Mouse (Mus musculus) neural tube, embryonic 15.5 days (tissue): ENCODE data around the gene Adamts12. TPM values are rescaled to one million over a fixed set of nuclear protein-coding genes. Genes with fewer than 3 reads are reported as not detected.

ENCODE experiments used
- ATAC-seq: fragments of 200-750 bp; cut with Nextera tagmentation; 2 replicates; pipeline ENCODE4 v1.8.0; 2017; ENCODE audit warnings: mild to moderate bottlenecking, moderate TSS enrichment, moderate library complexity; ENCODE audit not compliant: low FRiP score
- H3K27ac ChIP-seq: fragments of 300-500 bp; sonication (generic); replicated peaks from 2 replicates; pipeline ENCODE4 v1.5.1; 2015; ENCODE audit warnings: mild to moderate bottlenecking, inconsistent platforms
- H3K27me3 ChIP-seq: fragments of 300-500 bp; sonication (generic); replicated peaks from 2 replicates; pipeline ENCODE4 v1.6.1; 2015; ENCODE audit warnings: inconsistent platforms
- H3K36me3 ChIP-seq: fragments of 300-500 bp; sonication (generic); 2 replicates; pipeline ENCODE4 v1.6.1; 2015; ENCODE audit warnings: inconsistent platforms
- H3K4me1 ChIP-seq: fragments of 300-500 bp; sonication (generic); 2 replicates; pipeline ENCODE4 v1.6.1; 2015; ENCODE audit warnings: inconsistent platforms
- H3K4me2 ChIP-seq: fragments of 300-500 bp; sonication (generic); 2 replicates; pipeline ENCODE4 v1.6.1; 2015; ENCODE audit warnings: inconsistent platforms, mild to moderate bottlenecking, moderate library complexity
- H3K4me3 ChIP-seq: fragments of 300-500 bp; sonication (generic); replicated peaks from 2 replicates; pipeline ENCODE4 v1.5.1; 2015; ENCODE audit warnings: mild to moderate bottlenecking, inconsistent platforms
- H3K9ac ChIP-seq: fragments of 300-500 bp; sonication (generic); replicated peaks from 2 replicates; pipeline ENCODE4 v1.6.1; 2015; ENCODE audit warnings: mild to moderate bottlenecking, inconsistent platforms
- H3K9me3 ChIP-seq: fragments of 300-500 bp; sonication (generic); replicated peaks from 2 replicates; pipeline ENCODE4 v1.6.1; 2016; ENCODE audit warnings: inconsistent platforms
- WGBS: fragments of 180-500 bp; shearing (Covaris S2); methylation state at CpG from one replicate; pipeline ENCODE4 v1.1.7; 2015; ENCODE audit warnings: mixed read lengths; 5-methylcytosine and 5-hydroxymethylcytosine counted together
- polyA plus RNA-seq: library from polyadenylated mRNA; unstranded; fragments of >200 nt; fragmentation: Nextera tagmentation; extraction: Ambion mirVana; gene quantifications from 2 replicates; pipeline ENCODE4 v1.2.1, GENCODE M21; 2015

Adamts12 gene
- polyA plus RNA-seq, 1 experiment from 2014 or later = 1.5 TPM

DNA sequence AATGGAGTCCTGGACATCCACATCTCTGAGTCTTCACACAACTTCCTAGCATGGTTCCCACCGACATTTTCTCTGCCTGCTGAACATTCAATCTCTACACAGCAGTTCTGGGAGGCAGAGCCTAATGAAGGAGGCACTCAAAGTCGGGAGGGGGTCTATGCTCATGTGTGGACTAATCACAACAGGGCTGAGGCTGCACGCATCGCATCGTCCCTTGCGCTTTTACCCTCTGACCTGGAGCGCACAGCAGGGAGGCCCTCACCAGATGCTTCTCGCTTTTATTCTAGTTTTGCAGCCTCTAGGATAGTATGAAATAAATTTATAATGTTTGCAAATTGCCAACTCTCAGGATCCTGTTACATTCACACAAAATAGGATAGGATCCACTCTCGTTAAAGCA lies 112.9 kb downstream of the Adamts12 start:
- Histone ChIP-seq H3K4me1 (peaks cover 13% of the 10 kb centered on the region; the same call in 1 of the 2 replicates), H3K9ac (no peak overlapping the region), H3K4me3 (no peak overlapping the region), H3K36me3 (no peaks in the 10 kb centered on the region), H3K27me3 (no peaks in the 10 kb centered on the region), H3K27ac (no peak overlapping the region), H3K9me3 (no peaks in the 10 kb centered on the region), H3K4me2 (no peak overlapping the region)
- peak; percentile 52; the same call in 1 of the 2 replicates for ATAC-seq
- WGBS = 48% methylated on average over 9 of the region's 9 CpGs

DNA sequence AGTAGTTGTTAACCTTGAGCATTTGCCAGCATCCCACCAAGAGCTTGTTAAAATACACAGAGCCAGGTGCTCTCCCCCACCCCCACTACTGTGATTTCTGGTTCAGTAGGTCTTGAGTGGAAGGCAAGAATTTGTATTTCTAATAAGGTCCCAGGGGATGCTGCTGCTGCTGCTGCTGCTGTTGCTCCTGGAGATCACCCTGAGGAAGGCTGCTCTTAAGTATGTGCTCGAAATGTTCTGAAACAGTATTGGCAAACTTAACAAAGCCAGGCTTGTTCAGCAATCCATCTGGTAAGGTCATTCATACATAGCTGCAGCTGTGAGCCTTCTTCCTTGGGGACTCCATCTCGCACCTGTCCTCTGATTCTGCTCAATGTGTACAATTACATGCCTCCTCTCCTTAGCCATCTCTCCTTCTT lies 115.2 kb downstream of the Adamts12 start:
- Histone ChIP-seq H3K27ac (no peak overlapping the region), H3K4me3 (no peak overlapping the region), H3K9me3 (no peaks in the 10 kb centered on the region), H3K36me3 (no peaks in the 10 kb centered on the region), H3K4me1 (peaks cover 13% of the 10 kb centered on the region; the same call in 1 of the 2 replicates), H3K4me2 (no peak overlapping the region), H3K9ac (no peak overlapping the region), H3K27me3 (no peaks in the 10 kb centered on the region)
- WGBS = 34% methylated on average over 2 of the region's 2 CpGs
- no peak for ATAC-seq

DNA sequence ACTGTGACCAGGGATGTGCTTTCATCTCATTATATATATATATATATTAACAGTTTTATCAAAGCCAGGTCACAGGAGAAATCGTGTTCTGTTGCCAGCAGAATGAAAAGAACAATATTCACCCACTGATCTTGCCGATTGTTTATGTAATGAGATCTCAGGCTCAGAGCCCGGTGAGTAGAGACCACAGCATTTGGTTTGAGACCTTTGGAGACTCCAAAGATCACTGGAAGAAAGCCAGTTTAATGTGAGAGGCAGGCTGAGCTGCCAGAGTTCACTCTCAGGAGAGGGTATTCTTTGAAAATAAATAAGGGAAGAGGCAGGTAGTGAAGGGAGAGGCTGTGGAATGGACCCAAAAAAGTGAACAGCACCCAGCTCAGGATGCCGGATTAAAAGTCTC lies 122.1 kb downstream of the Adamts12 start:
- Histone ChIP-seq H3K9me3 (no peaks in the 10 kb centered on the region), H3K4me1 (no peaks in the 10 kb centered on the region), H3K27me3 (no peaks in the 10 kb centered on the region), H3K36me3 (no peaks in the 10 kb centered on the region), H3K9ac (no peak overlapping the region), H3K27ac (no peak overlapping the region), H3K4me3 (no peak overlapping the region), H3K4me2 (no peak overlapping the region)
- ATAC-seq = no peak
- 71% methylated on average over 4 of the region's 4 CpGs for WGBS

DNA sequence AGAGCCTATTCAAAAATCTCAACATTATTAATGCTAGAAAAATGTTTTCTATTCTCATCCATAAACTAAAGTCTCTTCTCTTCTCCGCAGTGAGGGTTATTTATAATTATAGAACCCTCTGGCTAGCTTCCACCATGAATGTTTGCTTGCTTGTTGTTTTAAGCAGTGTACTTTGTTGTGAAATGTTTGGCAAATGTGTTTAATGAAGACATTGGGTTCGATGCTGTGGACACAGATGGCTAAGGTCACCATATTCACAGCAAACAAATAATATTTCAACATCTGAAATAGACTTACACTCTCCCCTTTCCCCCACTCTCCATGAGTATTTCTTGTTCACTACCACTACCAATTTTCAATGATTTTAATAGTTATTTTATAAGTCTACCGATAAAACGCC lies 125.9 kb downstream of the Adamts12 start:
- no peaks in the 10 kb centered on the region for H3K4me1 ChIP-seq
- no peaks in the 10 kb centered on the region for H3K27me3 ChIP-seq
- no peak for ATAC-seq
- H3K27ac ChIP-seq = no peak overlapping the region
- 92% methylated on average over 4 of the region's 4 CpGs for WGBS
- no peak overlapping the region for H3K4me3 ChIP-seq
- H3K4me2 ChIP-seq = no peak overlapping the region
- no peaks in the 10 kb centered on the region for H3K9me3 ChIP-seq
- no peak overlapping the region for H3K9ac ChIP-seq
- H3K36me3 ChIP-seq = no peaks in the 10 kb centered on the region

DNA sequence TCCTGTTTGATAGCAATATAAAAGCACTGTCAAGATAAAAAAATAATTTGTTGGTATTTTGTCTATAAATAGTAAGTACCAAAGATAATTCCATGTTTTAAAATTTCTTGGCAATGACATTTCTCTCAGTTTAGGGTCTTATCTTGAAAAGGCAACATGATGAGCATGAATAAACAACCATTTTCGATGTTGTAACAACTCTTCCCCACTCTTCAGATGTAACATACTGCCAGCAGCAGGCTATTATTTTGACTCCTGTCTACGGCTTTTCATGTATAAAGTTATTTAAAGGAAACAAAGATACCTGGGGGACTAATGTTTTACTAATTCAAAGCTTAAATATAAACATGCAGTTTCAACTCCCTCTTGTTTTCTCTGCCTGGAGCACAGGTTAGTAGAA lies 128.2 kb downstream of the Adamts12 start:
- H3K27ac ChIP-seq = no peak overlapping the region

DNA sequence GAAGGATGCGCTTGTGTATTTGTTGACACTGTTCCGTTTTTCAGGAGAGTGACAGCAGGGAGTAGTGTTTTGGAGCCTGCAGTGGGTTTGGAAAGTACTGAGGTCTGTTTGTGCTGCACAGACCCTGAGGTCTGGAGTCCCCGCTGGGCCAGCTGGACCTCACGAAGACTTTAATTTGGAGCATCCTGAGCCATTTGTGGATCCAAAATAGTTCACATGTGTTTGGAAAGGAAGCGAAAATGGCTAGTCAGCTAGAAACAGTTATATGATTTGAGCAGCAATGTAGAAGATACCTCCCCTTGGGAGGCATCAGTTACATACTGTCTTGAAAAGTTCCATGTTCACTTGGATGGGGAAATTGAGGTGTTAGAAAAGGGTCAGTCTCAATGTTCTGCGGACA lies 132.5 kb downstream of the Adamts12 start:
- Histone ChIP-seq H3K36me3 (no peaks in the 10 kb centered on the region), H3K4me1 (no peaks in the 10 kb centered on the region), H3K9ac (no peak overlapping the region), H3K27me3 (no peaks in the 10 kb centered on the region), H3K4me3 (no peak overlapping the region), H3K9me3 (no peaks in the 10 kb centered on the region), H3K27ac (no peak overlapping the region), H3K4me2 (no peak overlapping the region)
- WGBS = 85% methylated on average over 6 of the region's 6 CpGs
- ATAC-seq = no peak

More for the DNA sequence above, 128.2 kb downstream of the Adamts12 start:
- H3K4me2 ChIP-seq = no peak overlapping the region
- WGBS = 91% methylated on average over 2 of the region's 2 CpGs
- H3K9me3 ChIP-seq = no peaks in the 10 kb centered on the region
- no peak overlapping the region for H3K9ac ChIP-seq
- ATAC-seq = no peak
- no peaks in the 10 kb centered on the region for H3K4me1 ChIP-seq
- no peak overlapping the region for H3K4me3 ChIP-seq
- H3K36me3 ChIP-seq = no peaks in the 10 kb centered on the region
- H3K27me3 ChIP-seq = no peaks in the 10 kb centered on the region

DNA sequence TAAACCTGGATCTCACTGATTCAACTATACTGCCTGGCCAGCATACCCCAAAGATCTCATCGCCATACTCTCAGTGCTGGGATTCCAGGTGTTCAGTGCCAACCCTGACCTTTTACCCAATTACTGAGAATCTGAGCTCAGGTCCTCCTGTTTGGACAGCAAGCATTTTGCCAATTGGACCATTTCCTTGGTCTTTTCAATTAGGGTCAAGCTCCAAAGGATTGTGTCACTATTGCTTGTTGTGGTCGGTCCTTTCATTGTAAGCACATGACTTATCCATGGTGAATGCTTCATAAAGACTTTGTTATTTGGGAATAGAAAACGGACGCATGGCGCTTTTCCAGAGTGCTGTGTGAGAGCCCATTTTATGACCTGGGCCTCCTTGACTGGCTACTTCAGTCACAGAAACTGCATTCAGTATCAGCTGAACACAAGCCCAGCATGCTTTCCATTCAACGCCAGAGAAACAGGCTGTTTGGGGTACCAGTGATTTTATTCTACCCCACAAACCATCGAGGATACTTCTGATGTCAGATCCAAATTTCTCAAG lies 133.7 kb downstream of the Adamts12 start:
- Histone ChIP-seq H3K27me3 (no peaks in the 10 kb centered on the region), H3K4me1 (no peaks in the 10 kb centered on the region), H3K9me3 (no peaks in the 10 kb centered on the region), H3K9ac (no peak overlapping the region), H3K27ac (no peak overlapping the region), H3K4me2 (no peak overlapping the region), H3K4me3 (no peak overlapping the region), H3K36me3 (no peaks in the 10 kb centered on the region)
- ATAC-seq = no peak
- 48% methylated on average over 7 of the region's 7 CpGs for WGBS

DNA sequence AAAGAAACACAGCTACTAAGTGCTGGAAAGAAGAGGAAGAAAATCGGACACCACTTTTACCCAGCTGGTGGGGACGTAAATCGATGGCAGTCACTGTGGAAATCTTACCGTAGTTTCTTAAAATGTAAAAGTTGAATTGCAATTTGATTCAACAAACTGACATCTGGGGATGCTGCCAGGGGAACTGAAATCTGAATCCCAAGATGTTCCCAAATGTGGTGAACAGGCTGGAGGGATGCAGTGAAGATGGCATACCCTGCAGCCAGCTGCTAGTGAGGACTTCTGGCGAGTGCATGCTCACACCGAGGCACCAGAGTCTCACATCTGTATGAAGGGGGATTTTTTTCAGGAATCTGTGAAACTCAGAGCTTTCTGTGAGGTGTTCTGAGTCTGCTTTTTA lies 138.5 kb downstream of the Adamts12 start:
- Histone ChIP-seq H3K4me1 (no peaks in the 10 kb centered on the region), H3K27me3 (no peaks in the 10 kb centered on the region), H3K9me3 (no peaks in the 10 kb centered on the region), H3K4me3 (no peak overlapping the region), H3K27ac (no peak overlapping the region), H3K36me3 (no peaks in the 10 kb centered on the region), H3K4me2 (no peak overlapping the region), H3K9ac (no peak overlapping the region)
- WGBS = 73% methylated on average over 6 of the region's 6 CpGs
- ATAC-seq = no peak

DNA sequence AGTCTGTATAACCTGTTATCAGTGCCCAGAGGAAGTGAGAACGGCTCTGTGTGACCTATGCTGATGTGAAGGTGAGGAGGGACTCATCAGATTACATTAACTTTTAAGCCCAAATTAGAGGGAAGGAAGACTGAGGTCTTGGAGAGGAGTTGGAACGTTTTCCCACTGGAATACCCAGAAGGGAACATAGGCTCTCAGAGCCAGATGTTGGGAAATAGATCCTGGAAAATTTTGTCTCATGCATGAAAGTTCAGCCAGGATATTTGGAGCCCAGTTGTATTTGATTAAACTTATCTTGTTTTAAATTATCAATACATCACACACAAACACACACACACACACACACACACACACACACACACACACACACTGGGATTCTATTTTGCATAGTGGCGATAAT lies 140.3 kb downstream of the Adamts12 start:
- Histone ChIP-seq H3K4me2 (no peak overlapping the region), H3K27ac (no peak overlapping the region), H3K27me3 (no peaks in the 10 kb centered on the region), H3K9ac (no peak overlapping the region), H3K36me3 (no peaks in the 10 kb centered on the region), H3K4me3 (no peak overlapping the region), H3K4me1 (no peaks in the 10 kb centered on the region), H3K9me3 (no peaks in the 10 kb centered on the region)
- no peak for ATAC-seq
- 87% methylated on average over 3 of the region's 3 CpGs for WGBS

DNA sequence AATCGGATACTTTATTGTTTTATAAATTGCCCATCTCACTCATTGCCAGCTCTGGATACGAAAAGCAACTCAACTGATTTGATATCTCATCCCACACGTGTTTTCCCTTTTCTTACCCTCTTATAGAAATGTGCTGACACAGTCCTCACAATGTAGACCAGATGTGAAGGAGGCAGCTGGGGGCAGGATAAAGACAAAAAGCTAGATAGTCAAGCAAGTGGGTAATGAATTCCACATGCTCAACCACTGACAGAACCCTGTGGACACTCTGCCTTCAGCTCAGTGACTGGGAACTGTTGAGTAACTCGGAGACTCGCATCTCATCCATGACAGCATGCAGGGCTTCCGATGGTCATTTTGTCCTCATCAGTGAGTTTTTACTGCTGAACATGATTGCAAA lies 146.4 kb downstream of the Adamts12 start:
- Histone ChIP-seq H3K27ac (no peak overlapping the region), H3K4me3 (no peak overlapping the region), H3K9ac (no peak overlapping the region), H3K36me3 (no peaks in the 10 kb centered on the region), H3K4me2 (no peak overlapping the region), H3K9me3 (no peaks in the 10 kb centered on the region), H3K27me3 (no peaks in the 10 kb centered on the region), H3K4me1 (no peaks in the 10 kb centered on the region)
- WGBS = 90% methylated on average over 6 of the region's 6 CpGs
- ATAC-seq = no peak

DNA sequence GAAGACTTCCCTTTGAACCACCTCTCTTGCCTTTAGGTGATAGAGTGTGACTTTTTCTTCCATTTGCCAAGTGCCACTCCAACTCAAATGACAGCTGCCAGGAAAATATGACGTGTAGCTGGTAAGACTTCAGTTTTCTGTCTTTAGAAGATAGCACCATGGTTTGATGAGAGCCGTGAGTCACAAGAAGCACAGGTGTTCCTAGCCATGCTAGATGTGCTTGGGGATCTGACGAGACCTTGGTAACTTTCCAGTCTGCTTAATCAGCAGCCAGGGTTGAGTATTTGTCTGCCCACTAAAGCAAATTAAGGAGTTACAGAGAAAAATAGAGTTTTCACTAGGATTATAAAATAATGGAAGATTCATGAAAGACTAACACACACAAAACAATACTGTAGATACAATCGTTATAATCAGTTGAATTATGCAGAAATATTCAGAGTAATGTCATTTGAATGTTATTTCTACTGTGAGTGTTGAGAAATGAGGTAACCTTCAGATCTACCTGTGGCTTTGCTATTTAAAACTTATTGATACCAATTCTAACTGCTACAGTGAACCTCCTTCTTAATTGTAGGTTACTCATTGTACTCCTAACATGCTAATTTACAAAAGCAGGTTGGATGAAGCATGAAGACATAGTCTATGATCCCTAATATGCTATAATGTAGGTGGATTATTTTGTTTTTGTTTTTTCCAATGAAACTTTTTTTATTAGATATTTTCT lies 169.5 kb downstream of the Adamts12 start:
- no peak for ATAC-seq
- Histone ChIP-seq H3K9ac (no peak overlapping the region), H3K9me3 (no peaks in the 10 kb centered on the region), H3K4me3 (no peak overlapping the region), H3K27ac (no peak overlapping the region), H3K27me3 (no peaks in the 10 kb centered on the region), H3K4me1 (no peaks in the 10 kb centered on the region), H3K36me3 (no peaks in the 10 kb centered on the region), H3K4me2 (no peak overlapping the region)
- WGBS = 94% methylated on average over 4 of the region's 4 CpGs

DNA sequence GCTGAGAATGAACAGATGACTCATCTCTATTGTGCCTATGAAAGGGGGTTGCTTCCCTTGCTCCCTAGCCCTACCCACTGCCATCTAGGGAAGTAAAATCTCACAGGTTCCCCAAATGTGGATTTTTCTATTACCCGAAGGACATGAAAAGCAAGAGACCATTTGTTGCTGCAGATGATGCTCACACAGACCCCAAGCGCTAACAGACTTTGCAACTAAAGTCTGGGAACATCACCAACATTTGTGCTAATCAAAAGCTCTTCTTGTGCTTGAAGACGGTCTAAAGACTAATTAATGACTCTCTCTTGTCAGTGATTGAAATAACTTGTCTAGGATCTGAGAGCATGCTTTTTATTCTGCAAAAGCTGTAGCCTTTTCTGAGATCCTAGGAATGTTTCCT lies 175.8 kb downstream of the Adamts12 start:
- Histone ChIP-seq H3K9ac (no peak overlapping the region), H3K4me1 (no peaks in the 10 kb centered on the region), H3K36me3 (no peaks in the 10 kb centered on the region), H3K9me3 (no peaks in the 10 kb centered on the region), H3K27me3 (no peaks in the 10 kb centered on the region), H3K27ac (no peak overlapping the region), H3K4me2 (no peak overlapping the region), H3K4me3 (no peak overlapping the region)
- no peak for ATAC-seq
- WGBS = 75% methylated on average over 3 of the region's 3 CpGs
